Mouse (Mus musculus): ENCODE results near the gene Gm10428. TPM values are rescaled to one million over a fixed set of nuclear protein-coding genes. Genes with fewer than 3 reads are reported as not detected.

The Gm10428 gene
- polyA plus RNA-seq, 1 experiment from 2014 or later, result not detected

Other genes with a start within 250 kb of the Gm10428 start
- 46.2 and 49.8 TPM in 2 replicates for gene Cenpv, start 213.8 kb upstream of the Gm10428 start, polyA plus RNA-seq (2014; fragmentation: Nextera tagmentation; extraction: Ambion mirVana)
- gene Ubb, start 201.9 kb upstream of the Gm10428 start, polyA plus RNA-seq (2014; fragmentation: Nextera tagmentation; extraction: Ambion mirVana), result 3,780 and 3,916 TPM in 2 replicates
- 4.2 and 5.2 TPM in 2 replicates for gene Trpv2, start 178.6 kb upstream of the Gm10428 start, polyA plus RNA-seq (2014; fragmentation: Nextera tagmentation; extraction: Ambion mirVana)
- gene Lrrc75a, start 104.6 kb upstream of the Gm10428 start, polyA plus RNA-seq (2014; fragmentation: Nextera tagmentation; extraction: Ambion mirVana), result 14.2 and 16.8 TPM in 2 replicates
- 44.4 and 49.9 TPM in 2 replicates for gene Mmgt2, start 104.4 kb upstream of the Gm10428 start, polyA plus RNA-seq (2014; fragmentation: Nextera tagmentation; extraction: Ambion mirVana)
- gene Zfp287, start 21.2 kb upstream of the Gm10428 start, polyA plus RNA-seq (2014; fragmentation: Nextera tagmentation; extraction: Ambion mirVana), result 11.6 and 11.9 TPM in 2 replicates
- gene Zfp286, start 36.4 kb downstream of the Gm10428 start, polyA plus RNA-seq (2014; fragmentation: Nextera tagmentation; extraction: Ambion mirVana), result 34.3 and 36.2 TPM in 2 replicates
- gene Trim16, start 67.1 kb downstream of the Gm10428 start, polyA plus RNA-seq (2014; fragmentation: Nextera tagmentation; extraction: Ambion mirVana), result 6.2 and 6.5 TPM in 2 replicates
- gene Fbxw10, start 94.0 kb downstream of the Gm10428 start, polyA plus RNA-seq (2014; fragmentation: Nextera tagmentation; extraction: Ambion mirVana), result 0.32 and 1.1 TPM in 2 replicates
- gene Tvp23b, start 126.4 kb downstream of the Gm10428 start, polyA plus RNA-seq (2014; fragmentation: Nextera tagmentation; extraction: Ambion mirVana), result 51.1 and 52.7 TPM in 2 replicates
- gene Cdrt4, start 198.1 kb downstream of the Gm10428 start, polyA plus RNA-seq (2014; fragmentation: Nextera tagmentation; extraction: Ambion mirVana), result not detected in 2 replicates

All from embryonic facial prominence, embryonic 11.5 days (tissue).